Mouse (Mus musculus) testis, adult 2 months (tissue): ENCODE data around the gene Ndst2. TPM values are rescaled to one million over a fixed set of nuclear protein-coding genes. Genes with fewer than 3 reads are reported as not detected.
"Not testable (repeated sequence)": the region's sequence is repeated elsewhere in the genome, so short reads cannot be mapped to it uniquely, and the experiment has no call there.

Source experiments
- H3K27ac ChIP-seq: fragments of 200-500 bp; 2 replicates; pipeline ENCODE4 v1.5.1; 2012; ENCODE audit warnings: low read depth, low read length; ENCODE audit not compliant: control insufficient read depth, insufficient read depth
- H3K27me3 ChIP-seq: fragments of 200-500 bp; 2 replicates; pipeline ENCODE4 v1.6.1; 2012; ENCODE audit warnings: mild to moderate bottlenecking, low read length, moderate library complexity; ENCODE audit not compliant: control insufficient read depth, insufficient read depth
- H3K36me3 ChIP-seq: fragments of 200-500 bp; 2 replicates; pipeline ENCODE4 v1.6.1; 2012; ENCODE audit warnings: mild to moderate bottlenecking, low read length; ENCODE audit not compliant: control insufficient read depth, insufficient read depth
- H3K4me1 ChIP-seq: fragments of 200-500 bp; 2 replicates; pipeline ENCODE4 v1.6.1; 2012; ENCODE audit warnings: low read length; ENCODE audit not compliant: control insufficient read depth, insufficient read depth
- H3K4me3 ChIP-seq: fragments of 200-500 bp; 2 replicates; pipeline ENCODE4 v1.5.1; 2012; ENCODE audit warnings: low read depth, mild to moderate bottlenecking, low read length, moderate library complexity, mixed read lengths; ENCODE audit not compliant: control insufficient read depth
- CTCF ChIP-seq: fragments of 200-500 bp; IDR thresholded peaks from 2 replicates; pipeline ENCODE4 v1.5.1; 2012; ENCODE audit warnings: low read depth, mild to moderate bottlenecking, inconsistent platforms, low read length, moderate library complexity; ENCODE audit not compliant: control insufficient read depth, insufficient read depth, insufficient replicate concordance
- POLR2A ChIP-seq: fragments of 200-500 bp; IDR thresholded peaks from 2 replicates; pipeline ENCODE4 v1.6.1; 2012; ENCODE audit warnings: low read depth, mild to moderate bottlenecking, inconsistent platforms, low read length, moderate library complexity; ENCODE audit not compliant: control insufficient read depth
- polyA plus RNA-seq: library from polyadenylated mRNA; depleted of rRNA; stranded (reverse); fragments of >200 nt; gene quantifications from 2 replicates; pipeline ENCODE4 v1.2.3, GENCODE M21; 2012

Ndst2 gene
- polyA plus RNA-seq, 1 experiment: 33.2 TPM

DNA sequence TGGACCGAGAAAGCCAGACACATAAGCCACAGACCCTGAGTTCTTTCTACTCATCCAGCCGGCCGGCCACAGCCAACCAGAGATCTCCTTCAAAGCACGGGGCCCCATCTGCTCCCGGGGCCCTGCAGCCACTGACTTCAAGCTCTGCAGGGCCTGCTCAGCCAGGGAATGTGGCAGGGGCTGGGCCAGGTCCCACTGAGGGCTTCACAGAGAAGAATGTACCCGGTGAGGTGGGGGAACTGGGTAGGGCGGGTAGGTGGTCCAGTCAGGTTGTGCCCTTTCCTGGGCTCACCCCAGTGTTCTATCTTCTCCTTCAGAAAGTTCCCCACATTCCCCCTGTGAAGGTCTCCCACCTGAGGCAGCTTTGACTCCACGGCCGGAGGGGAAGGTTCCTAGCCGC, 15.9 kb downstream of the Ndst2 start:
- Histone ChIP-seq H3K4me1 (no peaks in the 10 kb centered on the region), H3K36me3 (peaks cover 12% of the 10 kb centered on the region), H3K4me3 (no peak overlapping the region), H3K27ac (no peak overlapping the region), H3K27me3 (no peaks in the 10 kb centered on the region)
- TF ChIP-seq POLR2A: no peak
- no peak for TF ChIP-seq CTCF

DNA sequence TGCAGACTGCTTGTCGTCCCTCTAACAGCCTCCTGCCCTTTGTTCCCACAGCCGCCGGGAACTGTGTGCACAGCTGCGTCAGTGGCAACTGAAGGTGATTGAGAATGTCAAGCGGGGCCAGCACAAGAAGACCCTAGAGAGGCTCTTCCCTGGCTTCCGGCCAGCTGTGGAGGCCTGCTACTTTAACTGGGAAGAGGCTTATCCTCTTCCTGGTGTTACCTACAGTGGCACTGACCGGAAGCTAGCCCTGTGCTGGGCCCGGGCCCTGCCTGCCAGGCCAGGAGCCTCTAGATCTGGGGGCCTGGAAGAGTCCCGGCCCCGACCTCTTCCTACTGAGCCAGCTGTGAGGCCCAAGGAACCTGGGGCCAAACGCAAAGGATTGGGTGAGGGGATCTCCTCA, 20.5 kb downstream of the Ndst2 start:
- H3K4me3 ChIP-seq: no peak overlapping the region
- H3K4me1 ChIP-seq: peaks cover 2% of the 10 kb centered on the region
- H3K36me3 ChIP-seq: peaks cover 12% of the 10 kb centered on the region
- TF ChIP-seq POLR2A (no peak), CTCF (no peak)
- H3K27me3 ChIP-seq: no peaks in the 10 kb centered on the region
- no peak overlapping the region for H3K27ac ChIP-seq

DNA sequence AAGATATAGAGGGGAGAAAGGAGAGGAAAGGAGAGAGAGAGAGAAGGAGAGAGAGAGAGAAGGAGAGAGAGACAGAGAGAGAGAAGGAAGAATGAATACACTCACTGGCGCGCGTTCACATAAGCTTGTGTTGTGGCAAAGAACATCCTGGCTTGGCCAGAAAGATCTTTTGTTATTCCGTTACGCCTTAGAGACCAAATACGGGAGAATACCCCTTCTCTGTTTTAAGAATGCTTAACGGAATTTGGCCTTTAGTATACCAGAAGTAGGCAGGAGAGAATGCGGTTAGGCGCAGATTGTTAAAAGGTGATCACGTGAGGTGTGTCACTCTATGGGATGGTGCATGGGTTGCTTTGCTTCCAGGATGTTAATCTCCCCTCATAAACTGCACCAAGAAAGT, 26.1 kb downstream of the Ndst2 start:
- H3K27me3 ChIP-seq: no peaks in the 10 kb centered on the region
- peaks cover 3% of the 10 kb centered on the region for H3K4me1 ChIP-seq
- no peaks in the 10 kb centered on the region; the same call in none of the 2 replicates for H3K36me3 ChIP-seq
- TF ChIP-seq POLR2A: no peak
- no peak for TF ChIP-seq CTCF
- peak overlapping the region; percentile 94 for H3K4me3 ChIP-seq
- H3K27ac ChIP-seq: peak overlapping the region; percentile 93

DNA sequence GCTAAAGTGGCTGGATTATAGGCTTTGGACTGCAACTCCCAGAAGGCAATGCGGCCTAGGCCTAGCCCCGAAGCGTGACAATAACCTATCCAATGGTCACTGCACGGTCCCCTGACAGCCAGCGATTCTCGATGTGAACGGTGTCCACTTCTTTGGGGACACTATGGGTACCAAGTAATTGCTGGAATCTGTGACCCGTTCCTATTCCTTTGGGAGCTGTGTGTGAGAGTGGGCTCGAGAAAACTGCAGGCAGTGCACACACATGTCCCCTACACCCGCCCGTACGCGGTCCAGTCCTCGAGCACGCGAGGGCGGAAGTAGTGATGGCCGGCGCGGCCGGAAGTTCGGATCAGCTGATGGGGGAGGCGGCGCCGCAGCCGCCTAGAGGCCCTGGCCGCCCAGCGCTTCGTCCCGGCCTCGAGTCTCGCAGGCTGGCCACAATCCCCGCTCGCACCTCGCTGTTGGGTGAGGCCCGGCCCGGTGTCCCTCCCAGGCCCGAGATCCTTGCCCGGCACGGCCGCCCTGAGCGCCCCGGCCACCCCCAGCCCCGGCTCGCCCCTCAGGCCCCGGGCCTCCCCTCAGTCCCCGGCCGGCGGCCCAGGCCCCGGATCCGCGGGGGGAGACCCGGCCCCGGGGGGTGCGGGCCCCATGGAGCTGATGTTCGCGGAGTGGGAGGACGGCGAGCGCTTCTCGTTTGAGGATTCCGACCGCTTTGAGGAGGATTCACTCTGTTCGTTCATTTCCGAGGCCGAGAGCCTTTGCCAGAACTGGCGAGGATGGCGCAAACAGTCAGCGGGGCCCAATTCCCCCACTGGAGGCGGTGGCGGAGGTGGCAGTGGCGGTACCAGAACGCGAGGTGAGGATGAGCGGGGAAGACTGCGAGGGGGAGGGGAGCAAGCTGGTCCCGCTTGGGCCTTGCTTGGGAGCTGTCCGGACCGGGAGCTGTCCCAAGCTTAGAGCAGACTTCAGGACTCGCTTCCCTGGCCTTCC, 26.9 kb downstream of the Ndst2 start, which contains the start of gene Zswim8:
Gene Zswim8, plus strand, starts transcription at position 352 of the 990 bp plus-strand sequence.
- H3K4me3 ChIP-seq: peak within 1 kb of the TSS; percentile 94
- TF ChIP-seq POLR2A: peak; percentile 69
- TF ChIP-seq CTCF: peak; percentile 11; the same call in 1 of the 2 replicates
- H3K36me3 ChIP-seq: no peaks in the 10 kb centered on the region; the same call in none of the 2 replicates
- no peaks in the 10 kb centered on the region for H3K27me3 ChIP-seq
- peaks cover 3% of the 10 kb centered on the region for H3K4me1 ChIP-seq
- H3K27ac ChIP-seq: peak within 1 kb of the TSS; percentile 93

DNA sequence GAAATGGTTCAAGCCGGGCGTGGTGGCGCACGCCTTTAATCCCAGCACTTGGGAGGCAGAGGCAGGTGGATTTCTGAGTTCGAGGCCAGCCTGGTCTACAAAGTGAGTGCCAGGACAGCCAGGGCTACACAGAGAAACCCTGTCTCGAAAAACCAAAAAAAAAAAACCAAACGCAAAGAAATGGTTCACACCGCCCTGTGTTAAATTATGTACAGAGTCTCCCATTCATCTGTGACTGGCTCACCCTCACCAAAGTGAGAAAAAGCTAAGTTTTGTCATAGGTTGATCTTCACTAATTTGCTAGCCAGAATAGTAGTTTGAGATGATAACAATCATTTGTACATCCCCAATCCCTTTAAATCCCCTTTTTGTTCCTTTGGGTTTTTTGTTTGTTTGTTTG, 30.9 kb downstream of the Ndst2 start:
- Histone ChIP-seq H3K27ac (peak overlapping the region; percentile 75; the same call in 1 of the 2 replicates), H3K4me3 (peak overlapping the region; percentile 91)
- H3K4me1 ChIP-seq, H3K36me3 ChIP-seq, H3K27me3 ChIP-seq: not testable (repeated sequence)

DNA sequence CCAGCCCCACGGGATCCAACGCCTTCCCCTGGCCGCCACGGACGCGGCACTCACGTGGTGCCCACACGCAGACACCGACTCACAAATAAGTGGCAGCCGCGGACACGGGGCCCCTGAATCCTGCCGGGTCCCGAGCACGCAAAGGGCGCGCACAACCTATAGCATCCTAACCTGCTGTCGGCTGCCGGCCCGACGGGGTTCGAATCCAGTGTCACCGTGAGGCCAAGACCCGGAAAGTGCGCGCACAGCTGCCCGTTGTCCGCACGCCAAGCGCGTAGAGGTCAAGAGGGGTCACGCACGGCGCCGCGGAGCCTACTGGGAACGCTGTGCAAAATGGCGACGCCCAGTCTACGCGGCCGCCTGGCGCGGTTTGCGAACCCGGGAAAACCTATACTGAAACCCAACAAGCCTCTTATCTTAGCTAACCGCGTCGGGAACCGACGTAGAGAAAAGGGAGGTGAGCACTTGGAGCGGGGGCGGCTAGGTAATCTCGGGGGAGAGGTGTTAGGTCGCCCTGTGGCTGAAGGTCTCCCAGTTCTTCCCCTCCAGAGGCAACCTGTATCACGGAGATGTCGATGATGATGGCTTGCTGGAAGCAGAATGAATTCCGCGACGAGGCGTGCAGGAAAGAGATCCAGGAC, 31.5 kb downstream of the Ndst2 start, which contains the start of gene Chchd1:
Gene Chchd1, plus strand, starts transcription at position 266 of the 641 bp plus-strand sequence.
- TF ChIP-seq CTCF: no peak
- peak; percentile 96 for TF ChIP-seq POLR2A
- Histone ChIP-seq H3K36me3 (no peaks in the 10 kb centered on the region), H3K4me3 (peak within 1 kb of the TSS; percentile 91), H3K27me3 (no peaks in the 10 kb centered on the region), H3K4me1 (no peaks in the 10 kb centered on the region; the same call in 1 of the 2 replicates), H3K27ac (peak within 1 kb of the TSS; percentile 80)

DNA sequence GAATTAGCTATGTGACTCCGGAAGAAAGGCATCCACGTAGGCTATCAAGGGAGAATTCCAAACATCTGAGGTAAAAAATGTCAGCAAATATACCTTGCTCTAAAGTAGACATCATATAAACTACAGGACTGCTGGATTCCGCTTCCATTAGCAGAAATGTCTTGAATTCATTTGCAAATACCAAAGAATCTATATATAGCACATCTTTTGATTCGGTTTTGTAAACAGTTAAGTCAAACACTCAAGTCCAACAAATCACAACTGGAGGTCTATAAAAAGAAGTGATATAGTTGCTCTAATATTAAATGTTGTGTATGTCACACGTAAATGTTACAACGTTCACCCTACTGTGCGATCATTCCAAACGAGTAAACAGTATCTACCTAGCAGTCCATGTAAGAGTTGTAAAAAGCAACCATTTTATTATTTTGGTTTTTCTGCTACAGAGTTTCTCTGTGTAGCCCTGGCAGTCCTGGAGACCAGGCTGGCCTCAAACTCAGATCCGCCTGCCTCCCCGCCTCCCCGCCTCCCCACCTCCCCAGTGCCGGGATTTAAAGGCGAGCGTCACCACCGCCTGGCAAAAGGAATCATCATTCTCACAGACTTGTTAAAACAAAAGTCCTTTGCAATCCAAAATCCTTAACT, 32.1 kb downstream of the Ndst2 start:
- Histone ChIP-seq H3K27ac (peak overlapping the region; percentile 80), H3K36me3 (no peaks in the 10 kb centered on the region), H3K4me1 (no peaks in the 10 kb centered on the region; the same call in 1 of the 2 replicates), H3K27me3 (no peaks in the 10 kb centered on the region), H3K4me3 (peak overlapping the region; percentile 91)
- TF ChIP-seq POLR2A (no peak), CTCF (no peak)
